Mouse (Mus musculus): ENCODE measurements around the gene Eif4e3.

The Eif4e3 gene

DNA sequence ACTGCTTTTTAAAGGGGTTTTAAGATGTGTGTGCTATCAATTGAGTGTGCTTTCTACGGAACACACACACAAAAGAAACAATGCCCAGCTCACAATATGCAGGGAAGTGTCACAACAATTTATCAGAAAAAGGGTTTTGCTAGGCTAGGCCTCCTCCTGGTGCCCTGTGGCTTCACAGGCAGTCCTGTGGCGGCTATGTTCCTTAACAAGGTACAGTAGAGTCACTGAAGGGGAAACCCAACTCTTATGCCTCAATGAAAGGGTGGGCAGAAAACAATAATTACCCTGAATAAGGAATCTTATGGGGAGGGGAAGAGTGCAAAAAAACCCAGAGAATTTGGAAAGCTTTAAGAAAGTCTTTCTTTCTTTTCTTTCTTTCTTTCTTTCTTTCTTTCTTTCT is 40.2 kb downstream of the Eif4e3 start:
- ATAC-seq (ENCODE audit: insufficient number of reproducible peaks, low FRiP score, low TSS enrichment), result no peak

- no peak for ATAC-seq (ENCODE audit: insufficient number of reproducible peaks, low FRiP score, low TSS enrichment)
These were observed 40.8 kb downstream of the Eif4e3 start for GRCm38 (mm10) chr6:99625803-99626202.

DNA sequence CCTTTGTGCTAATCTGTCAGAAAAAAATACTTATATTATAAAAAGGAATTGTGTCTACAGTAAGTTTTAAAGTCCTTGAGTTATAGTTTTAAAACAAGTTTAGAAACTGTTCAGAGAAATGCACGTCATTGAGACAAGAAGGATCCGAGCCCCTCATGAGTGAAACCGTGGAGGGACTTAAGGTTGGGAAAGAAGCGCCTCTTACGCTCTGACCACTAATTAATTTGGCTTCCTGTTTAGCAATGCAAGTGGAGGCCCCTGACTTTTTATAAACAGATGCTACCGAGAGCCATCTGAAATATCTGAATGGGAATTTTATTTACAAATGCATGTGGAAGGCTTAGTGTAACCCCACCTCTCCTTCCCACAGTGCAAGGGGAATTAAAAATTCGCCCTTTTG is 41.3 kb downstream of the Eif4e3 start:
- no peak for ATAC-seq (ENCODE audit: insufficient number of reproducible peaks, low FRiP score, low TSS enrichment)

- ATAC-seq (ENCODE audit: insufficient number of reproducible peaks, low FRiP score, low TSS enrichment), result no peak
These were observed 42.0 kb downstream of the Eif4e3 start for GRCm38 (mm10) chr6:99624542-99624941.

DNA sequence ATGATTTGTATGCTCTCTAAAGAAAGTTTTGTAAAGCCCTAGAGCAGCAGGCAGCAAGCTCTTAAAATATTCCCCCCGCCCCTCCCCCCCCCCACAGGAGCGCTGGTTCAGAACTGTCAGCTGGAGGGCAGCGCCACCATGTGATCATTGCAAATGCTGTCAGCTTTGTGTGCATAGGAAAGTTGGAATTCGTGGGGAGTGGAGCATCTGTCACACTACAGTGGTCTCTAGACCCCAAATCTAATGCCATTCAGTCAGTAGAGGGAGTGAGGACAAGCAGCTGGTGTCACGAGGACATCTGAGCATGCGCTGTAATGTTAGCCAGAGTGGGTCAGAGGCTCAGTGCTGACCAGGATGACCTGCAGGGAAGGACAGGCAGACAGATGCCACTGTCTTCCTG is 42.9 kb downstream of the Eif4e3 start:
- ATAC-seq (ENCODE audit: insufficient number of reproducible peaks, low FRiP score, low TSS enrichment), result peak; percentile 49; the same call in 1 of the 2 replicates

GRCm38 (mm10) chr6:99621167-99621566 is 45.4 kb downstream of the Eif4e3 start:
- ATAC-seq (ENCODE audit: insufficient number of reproducible peaks, low FRiP score, low TSS enrichment), result no peak

DNA sequence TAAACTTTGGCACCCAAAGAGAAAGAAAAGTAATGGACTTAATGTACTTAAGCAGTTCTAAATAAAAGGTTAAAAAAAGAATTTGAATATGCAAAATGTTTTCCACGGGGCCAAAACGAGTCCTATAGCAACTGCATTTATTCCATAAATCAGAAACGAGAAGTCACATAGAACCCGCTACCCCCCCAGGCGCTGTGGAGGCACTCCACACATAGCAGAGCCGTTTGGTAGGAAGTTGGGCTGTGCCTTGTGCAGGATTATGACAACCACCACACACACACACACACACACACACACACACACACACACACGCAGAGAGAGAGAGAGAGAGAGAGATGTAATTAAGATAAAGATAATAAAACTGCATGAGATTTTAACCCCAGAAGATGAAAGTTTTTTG is 46.1 kb downstream of the Eif4e3 start:
- ATAC-seq (ENCODE audit: insufficient number of reproducible peaks, low FRiP score, low TSS enrichment), result no peak

- no peak for ATAC-seq (ENCODE audit: insufficient number of reproducible peaks, low FRiP score, low TSS enrichment)
These were observed 46.6 kb downstream of the Eif4e3 start for GRCm38 (mm10) chr6:99619964-99620363.

GRCm38 (mm10) chr6:99619466-99619865 is 47.1 kb downstream of the Eif4e3 start:
- no peak for ATAC-seq (ENCODE audit: insufficient number of reproducible peaks, low FRiP score, low TSS enrichment)

DNA sequence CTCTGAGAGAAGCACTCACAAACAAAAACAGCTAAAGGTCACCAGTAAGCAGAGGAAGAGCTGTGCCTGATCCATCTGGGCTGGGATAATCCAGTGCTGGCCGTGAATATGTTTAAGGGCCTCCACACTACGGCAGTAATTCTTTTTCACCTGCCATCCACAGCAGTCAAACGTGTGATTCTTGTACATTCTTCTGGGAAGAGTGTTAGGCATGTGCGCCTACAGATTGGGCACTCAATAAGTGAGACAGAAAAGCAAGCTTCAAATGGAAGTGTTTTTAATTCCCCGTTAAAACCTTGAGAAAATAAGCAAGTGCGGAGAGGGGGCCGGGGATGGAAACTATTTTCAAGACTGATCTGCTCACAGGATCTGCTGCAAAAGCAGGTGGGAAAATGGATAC is 48.7 kb downstream of the Eif4e3 start:
- ATAC-seq (ENCODE audit: insufficient number of reproducible peaks, low FRiP score, low TSS enrichment), result no peak

DNA sequence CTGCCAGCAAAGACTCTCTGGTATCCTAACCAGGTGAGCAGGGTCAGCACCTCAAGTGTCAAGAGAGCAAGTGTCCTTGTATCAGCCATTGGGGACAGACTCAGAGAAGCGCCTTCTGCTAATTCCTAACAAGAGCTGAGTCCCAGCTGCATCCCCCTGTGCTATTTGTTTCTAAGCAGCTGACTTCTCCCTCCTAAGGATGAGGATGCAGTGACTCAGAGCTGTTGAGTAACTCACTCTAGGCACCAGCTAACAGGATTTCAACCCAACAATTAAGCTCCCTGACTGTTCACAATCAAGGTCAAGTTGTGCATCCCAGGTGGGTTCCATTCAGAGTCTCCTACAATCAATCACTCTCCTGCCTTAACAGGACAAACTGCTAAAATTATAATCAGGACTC is 49.2 kb downstream of the Eif4e3 start:
- ATAC-seq (ENCODE audit: insufficient number of reproducible peaks, low FRiP score, low TSS enrichment), result no peak

GRCm38 (mm10) chr6:99615272-99615751 is 51.3 kb downstream of the Eif4e3 start:
- ATAC-seq (ENCODE audit: insufficient number of reproducible peaks, low FRiP score, low TSS enrichment), result no peak

- no peak for ATAC-seq (ENCODE audit: insufficient number of reproducible peaks, low FRiP score, low TSS enrichment)
These were observed 51.9 kb downstream of the Eif4e3 start for GRCm38 (mm10) chr6:99614566-99615271.

DNA sequence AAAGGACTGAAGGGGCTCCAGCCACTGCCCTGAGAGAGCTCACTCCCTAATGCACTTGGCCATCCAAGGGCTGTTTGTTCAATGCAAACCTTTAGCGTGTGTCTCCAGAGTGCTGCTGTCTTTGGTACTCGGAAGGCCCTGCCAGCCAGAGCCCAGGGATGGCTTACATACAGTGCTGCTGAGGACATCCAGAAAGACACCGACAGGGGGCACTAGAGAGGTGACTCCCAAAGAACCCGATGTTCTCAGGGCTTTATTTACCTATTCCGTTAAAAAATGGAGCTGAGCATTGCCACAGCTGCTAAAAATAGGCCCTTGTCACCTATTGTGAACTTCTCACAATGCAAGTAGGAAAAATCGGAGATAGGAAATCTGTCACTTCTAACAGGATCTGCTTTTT is 54.7 kb downstream of the Eif4e3 start:
- ATAC-seq (ENCODE audit: insufficient number of reproducible peaks, low FRiP score, low TSS enrichment), result no peak

DNA sequence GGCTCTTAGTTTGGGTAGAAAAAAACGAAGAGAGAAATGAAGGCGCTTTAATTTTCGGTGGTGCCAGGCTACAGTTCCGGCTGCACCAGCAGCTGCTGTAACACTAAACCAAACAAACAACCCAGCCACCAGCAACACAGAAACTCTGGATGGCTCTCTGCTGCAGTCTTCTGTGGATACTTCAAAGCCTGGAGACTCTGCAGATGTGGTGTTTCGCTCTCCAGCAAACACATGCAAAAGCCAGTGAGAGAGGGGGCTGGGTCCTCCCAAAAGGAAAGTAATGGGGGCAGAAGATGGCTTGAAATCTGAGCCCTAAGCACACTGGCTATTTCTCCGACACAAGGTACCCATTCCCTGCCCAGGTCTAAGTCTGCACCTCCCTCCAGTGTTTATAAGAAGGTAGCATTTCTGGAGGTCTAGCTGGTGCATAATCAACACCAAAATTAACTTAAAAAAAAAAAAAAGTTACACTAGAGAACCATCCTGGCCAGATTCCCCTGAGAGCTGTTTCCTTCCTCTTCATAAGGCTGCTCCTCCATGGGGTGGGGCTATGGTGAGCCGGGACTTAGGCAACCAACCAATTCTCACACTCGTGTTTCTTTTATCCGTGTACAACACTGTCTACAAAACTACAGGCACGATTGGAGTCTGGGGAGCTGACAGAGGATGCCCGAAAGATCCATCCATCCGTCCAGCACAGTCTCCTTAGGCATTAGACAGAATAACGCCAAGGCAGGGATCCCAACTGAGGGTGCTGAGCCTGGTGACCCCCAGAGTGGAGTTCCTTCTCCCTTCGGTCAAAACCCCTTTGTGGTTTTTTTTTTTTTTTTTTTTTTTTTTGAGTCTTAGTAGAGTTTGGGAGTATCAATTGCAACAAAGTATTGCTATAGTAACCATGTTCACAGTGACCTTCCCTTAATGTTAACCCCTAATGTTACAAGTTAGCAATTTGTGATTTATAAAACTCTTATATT is 55.8 kb downstream of the Eif4e3 start:
- no peak for ATAC-seq (ENCODE audit: insufficient number of reproducible peaks, low FRiP score, low TSS enrichment)

GRCm38 (mm10) chr6:99606079-99606478 is 60.5 kb downstream of the Eif4e3 start:
- no peak for ATAC-seq (ENCODE audit: insufficient number of reproducible peaks, low FRiP score, low TSS enrichment)

DNA sequence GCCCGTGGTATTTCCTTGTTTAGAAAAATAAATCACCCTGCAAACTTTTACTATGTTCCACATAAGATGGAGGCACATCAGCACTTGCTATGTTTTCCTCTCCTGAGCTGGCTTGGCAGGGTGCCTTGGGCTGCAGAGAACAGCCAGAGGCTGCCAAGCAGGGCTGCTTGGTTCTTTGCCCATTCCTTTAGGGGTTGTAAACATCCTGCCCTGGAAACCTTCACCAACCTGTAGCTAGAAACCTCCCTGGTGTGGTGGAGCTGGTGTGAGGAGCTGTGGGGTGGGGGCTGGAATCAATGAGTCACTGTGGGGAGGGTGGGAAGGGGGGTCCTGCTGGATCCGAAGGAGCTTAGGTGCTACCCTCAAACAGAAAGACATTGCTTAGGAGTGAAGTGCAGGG is 61.8 kb downstream of the Eif4e3 start:
- ATAC-seq (ENCODE audit: insufficient number of reproducible peaks, low FRiP score, low TSS enrichment), result no peak

DNA sequence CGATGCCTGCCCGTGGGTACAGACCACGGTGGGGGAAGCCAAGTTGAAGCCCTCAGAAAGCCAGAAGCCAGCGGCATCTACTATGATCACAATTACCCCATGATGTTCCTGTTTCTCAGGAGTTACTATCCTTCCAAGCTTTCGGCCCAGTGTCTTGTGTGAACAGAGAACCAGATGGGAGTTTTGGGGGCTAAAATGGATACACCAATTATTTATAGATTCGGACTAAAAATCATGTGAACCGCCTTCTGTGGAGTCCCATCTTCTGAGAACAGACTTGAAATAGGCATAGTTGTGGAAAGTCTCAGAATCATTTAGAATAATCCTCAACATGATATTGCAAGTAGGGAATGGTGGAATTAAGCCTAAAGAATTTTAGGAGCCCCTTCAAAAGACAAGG is 64.1 kb downstream of the Eif4e3 start:
- no peak for ATAC-seq (ENCODE audit: insufficient number of reproducible peaks, low FRiP score, low TSS enrichment)

DNA sequence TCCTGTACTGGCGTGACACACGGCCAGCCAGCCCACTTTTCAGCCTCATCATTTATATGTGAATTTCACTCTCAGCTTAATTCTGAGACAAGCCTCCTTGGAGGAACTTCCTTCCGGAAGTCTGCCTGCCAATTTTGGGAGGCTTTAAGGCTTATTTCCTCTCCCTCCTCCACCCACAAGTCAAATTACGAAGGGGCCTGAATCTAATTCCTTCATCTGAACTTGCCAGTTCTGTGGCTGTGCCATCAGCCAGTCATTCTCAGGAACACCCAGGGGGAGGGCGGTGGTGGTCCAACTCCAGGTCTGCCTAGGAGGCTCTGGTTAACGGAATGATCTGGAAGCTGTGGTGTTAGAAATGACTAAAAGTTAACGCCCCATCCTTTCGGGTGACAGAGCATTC is 65.7 kb downstream of the Eif4e3 start:
- no peak for ATAC-seq (ENCODE audit: insufficient number of reproducible peaks, low FRiP score, low TSS enrichment)

GRCm38 (mm10) chr6:99600168-99600793 is 66.3 kb downstream of the Eif4e3 start:
- ATAC-seq (ENCODE audit: insufficient number of reproducible peaks, low FRiP score, low TSS enrichment), result peak; percentile 60

- ATAC-seq (ENCODE audit: insufficient number of reproducible peaks, low FRiP score, low TSS enrichment), result no peak
These were observed 66.9 kb downstream of the Eif4e3 start for GRCm38 (mm10) chr6:99599651-99600050.
